Mouse (Mus musculus): ENCODE measurements around the gene Rhox3h. TPM values are rescaled to one million over a fixed set of nuclear protein-coding genes. Genes with fewer than 3 reads are reported as not detected.
"Not testable (repeated sequence)": the region's sequence is repeated elsewhere in the genome, so short reads cannot be mapped to it uniquely, and the experiment has no call there.

Rhox3h gene
- not detected in 2 replicates for polyA plus RNA-seq (2014; fragmentation: Nextera tagmentation; extraction: Ambion mirVana)

- H3K9me3 ChIP-seq (ENCODE audit: control insufficient read depth, low read length); H3K4me2 ChIP-seq (replicated peaks; ENCODE audit: low read depth, low read length); H3K27ac ChIP-seq (ENCODE audit: low read depth, low read length); H3K4me1 ChIP-seq (ENCODE audit: control insufficient read depth, insufficient read depth, low read length); H3K9ac ChIP-seq (ENCODE audit: low read depth, low read length); H3K27me3 ChIP-seq (ENCODE audit: control insufficient read depth, insufficient read depth, low read length); H3K4me3 ChIP-seq (ENCODE audit: low read length); H3K36me3 ChIP-seq (ENCODE audit: control insufficient read depth, insufficient read depth, low read length); ATAC-seq (ENCODE audit: low FRiP score, low TSS enrichment): not testable (repeated sequence)
- WGBS, result 88% methylated on average over 1 of the region's 3 CpGs
Observed at GRCm38 (mm10) chrX:37668664-37669063, at the start of gene Rhox3h. Rhox3h (minus strand) TSS chrX:37668764.

GRCm38 (mm10) chrX:37701821-37702387, 33.3 kb upstream of the Rhox3h start:
- H3K27ac ChIP-seq (ENCODE audit: low read depth, low read length), result no peak overlapping the region
- no peaks in the 10 kb centered on the region for H3K36me3 ChIP-seq (ENCODE audit: control insufficient read depth, insufficient read depth, low read length)
- no peak overlapping the region for H3K4me2 ChIP-seq (replicated peaks; ENCODE audit: low read depth, low read length)
- no peaks in the 10 kb centered on the region for H3K27me3 ChIP-seq (ENCODE audit: control insufficient read depth, insufficient read depth, low read length)
- ATAC-seq (ENCODE audit: low FRiP score, low TSS enrichment), result no peak
- no peak overlapping the region for H3K4me3 ChIP-seq (ENCODE audit: low read length)
- H3K9me3 ChIP-seq (ENCODE audit: control insufficient read depth, low read length), result no peaks in the 10 kb centered on the region
- 59% methylated on average over 3 of the region's 3 CpGs for WGBS
- H3K9ac ChIP-seq (ENCODE audit: low read depth, low read length), result no peak overlapping the region
- no peaks in the 10 kb centered on the region for H3K4me1 ChIP-seq (ENCODE audit: control insufficient read depth, insufficient read depth, low read length)

- H3K27ac ChIP-seq (ENCODE audit: low read depth, low read length), result no peak overlapping the region
- WGBS, result 81% methylated on average over 2 of the region's 2 CpGs
- no peaks in the 10 kb centered on the region for H3K27me3 ChIP-seq (ENCODE audit: control insufficient read depth, insufficient read depth, low read length)
Observed at GRCm38 (mm10) chrX:37692261-37692660, 23.7 kb upstream of the Rhox3h start.

GRCm38 (mm10) chrX:37683031-37683715, 14.6 kb upstream of the Rhox3h start:
- no peaks in the 10 kb centered on the region for H3K36me3 ChIP-seq (ENCODE audit: control insufficient read depth, insufficient read depth, low read length)
- no peak overlapping the region for H3K9ac ChIP-seq (ENCODE audit: low read depth, low read length)
- WGBS, result 84% methylated on average over 24 of the region's 24 CpGs
- H3K4me1 ChIP-seq (ENCODE audit: control insufficient read depth, insufficient read depth, low read length), result no peaks in the 10 kb centered on the region
- no peaks in the 10 kb centered on the region for H3K27me3 ChIP-seq (ENCODE audit: control insufficient read depth, insufficient read depth, low read length)
- no peaks in the 10 kb centered on the region for H3K9me3 ChIP-seq (ENCODE audit: control insufficient read depth, low read length)
- no peak overlapping the region for H3K4me3 ChIP-seq (ENCODE audit: low read length)
- H3K4me2 ChIP-seq (replicated peaks; ENCODE audit: low read depth, low read length), result no peak overlapping the region
- H3K27ac ChIP-seq (ENCODE audit: low read depth, low read length), result no peak overlapping the region
- ATAC-seq (ENCODE audit: low FRiP score, low TSS enrichment), result no peak

More at GRCm38 (mm10) chrX:37692261-37692660, 23.7 kb upstream of the Rhox3h start:
- Histone ChIP-seq H3K9me3 (ENCODE audit: control insufficient read depth, low read length) (no peaks in the 10 kb centered on the region), H3K4me2 (replicated peaks; ENCODE audit: low read depth, low read length) (no peak overlapping the region), H3K36me3 (ENCODE audit: control insufficient read depth, insufficient read depth, low read length) (no peaks in the 10 kb centered on the region), H3K4me3 (ENCODE audit: low read length) (no peak overlapping the region), H3K9ac (ENCODE audit: low read depth, low read length) (no peak overlapping the region), H3K4me1 (ENCODE audit: control insufficient read depth, insufficient read depth, low read length) (no peaks in the 10 kb centered on the region)
- ATAC-seq (ENCODE audit: low FRiP score, low TSS enrichment), result no peak

GRCm38 (mm10) chrX:37673177-37673576, 4.6 kb upstream of the Rhox3h start, which contains the start of gene Rhox2h:
Rhox2h (minus strand) TSS chrX:37673277.
- H3K4me2 ChIP-seq (replicated peaks; ENCODE audit: low read depth, low read length); H3K4me3 ChIP-seq (ENCODE audit: low read length); H3K9me3 ChIP-seq (ENCODE audit: control insufficient read depth, low read length); ATAC-seq (ENCODE audit: low FRiP score, low TSS enrichment); H3K27ac ChIP-seq (ENCODE audit: low read depth, low read length); H3K36me3 ChIP-seq (ENCODE audit: control insufficient read depth, insufficient read depth, low read length); H3K9ac ChIP-seq (ENCODE audit: low read depth, low read length); H3K27me3 ChIP-seq (ENCODE audit: control insufficient read depth, insufficient read depth, low read length); H3K4me1 ChIP-seq (ENCODE audit: control insufficient read depth, insufficient read depth, low read length): not testable (repeated sequence)
- WGBS, result 87% methylated on average over 8 of the region's 8 CpGs

GRCm38 (mm10) chrX:37651227-37651626, 17.3 kb downstream of the Rhox3h start, which contains the start of gene Rhox4g:
Rhox4g (minus strand) TSS chrX:37651327.
- 93% methylated on average over 16 of the region's 20 CpGs for WGBS
- not testable (repeated sequence) for H3K4me1 ChIP-seq (ENCODE audit: control insufficient read depth, insufficient read depth, low read length); ATAC-seq (ENCODE audit: low FRiP score, low TSS enrichment); H3K27ac ChIP-seq (ENCODE audit: low read depth, low read length); H3K9me3 ChIP-seq (ENCODE audit: control insufficient read depth, low read length); H3K4me2 ChIP-seq (replicated peaks; ENCODE audit: low read depth, low read length); H3K4me3 ChIP-seq (ENCODE audit: low read length); H3K27me3 ChIP-seq (ENCODE audit: control insufficient read depth, insufficient read depth, low read length); H3K9ac ChIP-seq (ENCODE audit: low read depth, low read length); H3K36me3 ChIP-seq (ENCODE audit: control insufficient read depth, insufficient read depth, low read length)

- not testable (repeated sequence) for H3K27ac ChIP-seq (ENCODE audit: low read depth, low read length); H3K27me3 ChIP-seq (ENCODE audit: control insufficient read depth, insufficient read depth, low read length); H3K4me1 ChIP-seq (ENCODE audit: control insufficient read depth, insufficient read depth, low read length); ATAC-seq (ENCODE audit: low FRiP score, low TSS enrichment); H3K4me3 ChIP-seq (ENCODE audit: low read length); H3K4me2 ChIP-seq (replicated peaks; ENCODE audit: low read depth, low read length); H3K9me3 ChIP-seq (ENCODE audit: control insufficient read depth, low read length); H3K9ac ChIP-seq (ENCODE audit: low read depth, low read length); H3K36me3 ChIP-seq (ENCODE audit: control insufficient read depth, insufficient read depth, low read length)
- WGBS, result 91% methylated on average over 6 of the region's 6 CpGs
Observed at GRCm38 (mm10) chrX:37643370-37643769, 25.2 kb downstream of the Rhox3h start, which contains the start of gene Rhox2g. Rhox2g (minus strand) TSS chrX:37643470.

GRCm38 (mm10) chrX:37628512-37628911, 40.1 kb downstream of the Rhox3h start, which contains the start of gene Rhox3g:
Rhox3g (minus strand) TSS chrX:37628612.
- not testable (repeated sequence) for ATAC-seq (ENCODE audit: low FRiP score, low TSS enrichment); H3K27me3 ChIP-seq (ENCODE audit: control insufficient read depth, insufficient read depth, low read length); H3K4me1 ChIP-seq (ENCODE audit: control insufficient read depth, insufficient read depth, low read length); H3K4me2 ChIP-seq (replicated peaks; ENCODE audit: low read depth, low read length); H3K4me3 ChIP-seq (ENCODE audit: low read length); H3K9me3 ChIP-seq (ENCODE audit: control insufficient read depth, low read length); H3K27ac ChIP-seq (ENCODE audit: low read depth, low read length); H3K36me3 ChIP-seq (ENCODE audit: control insufficient read depth, insufficient read depth, low read length); H3K9ac ChIP-seq (ENCODE audit: low read depth, low read length)
- 88% methylated on average over 2 of the region's 2 CpGs for WGBS

Data from kidney, embryonic 14.5 days (tissue).